Mouse (Mus musculus) splenic B cell, adult 2 months (primary cell): ENCODE measurements around the gene Gm44973.

Experiments used
- DNase-seq: peaks from one replicate; pipeline ENCODE4 v3.0.0-alpha.2; 2011; ENCODE audit warnings: low read depth, low spot score
- H3K27me3 ChIP-seq: 2 replicates; pipeline ENCODE4 v1.6.1; 2012; ENCODE audit warnings: mild to moderate bottlenecking, low read length, moderate library complexity, mixed read lengths; ENCODE audit not compliant: control insufficient read depth, poor library complexity, insufficient read depth, severe bottlenecking
- H3K36me3 ChIP-seq: 2 replicates; pipeline ENCODE4 v1.6.1; 2012; ENCODE audit warnings: mild to moderate bottlenecking, low read length, moderate library complexity, mixed read lengths; ENCODE audit not compliant: control insufficient read depth, poor library complexity, insufficient read depth, severe bottlenecking

The Gm44973 gene

DNA sequence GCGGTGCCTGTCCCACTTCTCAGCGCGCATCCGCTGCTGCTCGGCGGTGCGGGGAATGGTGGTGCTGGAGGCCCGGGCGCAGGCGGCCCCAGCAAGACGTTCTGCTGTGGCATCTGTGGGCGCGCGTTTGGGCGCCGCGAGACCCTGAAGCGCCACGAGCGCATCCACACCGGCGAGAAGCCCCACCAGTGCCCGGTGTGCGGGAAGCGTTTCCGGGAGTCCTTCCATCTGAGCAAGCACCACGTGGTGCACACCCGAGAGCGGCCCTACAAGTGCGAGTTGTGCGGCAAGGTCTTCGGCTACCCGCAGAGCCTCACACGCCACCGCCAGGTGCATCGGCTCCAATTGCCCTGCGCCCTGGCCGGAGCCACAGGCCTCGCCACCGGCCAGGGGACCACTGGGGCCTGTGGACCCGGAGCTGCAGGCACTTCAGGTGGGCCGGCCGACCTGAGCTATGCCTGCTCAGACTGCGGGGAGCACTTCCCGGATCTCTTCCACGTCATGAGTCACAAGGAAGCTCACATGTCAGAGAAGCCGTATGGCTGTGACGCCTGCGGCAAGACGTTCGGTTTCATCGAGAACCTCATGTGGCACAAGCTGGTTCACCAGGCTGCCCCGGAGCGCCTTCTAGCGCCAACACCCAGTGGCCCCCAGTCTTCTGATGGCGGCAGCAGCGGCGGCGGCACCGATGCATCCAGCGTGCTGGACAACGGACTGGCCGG lies 15.4 kb downstream of the Gm44973 start:
- no peaks in the 10 kb centered on the region for H3K27me3 ChIP-seq
- no peak for DNase-seq

DNA sequence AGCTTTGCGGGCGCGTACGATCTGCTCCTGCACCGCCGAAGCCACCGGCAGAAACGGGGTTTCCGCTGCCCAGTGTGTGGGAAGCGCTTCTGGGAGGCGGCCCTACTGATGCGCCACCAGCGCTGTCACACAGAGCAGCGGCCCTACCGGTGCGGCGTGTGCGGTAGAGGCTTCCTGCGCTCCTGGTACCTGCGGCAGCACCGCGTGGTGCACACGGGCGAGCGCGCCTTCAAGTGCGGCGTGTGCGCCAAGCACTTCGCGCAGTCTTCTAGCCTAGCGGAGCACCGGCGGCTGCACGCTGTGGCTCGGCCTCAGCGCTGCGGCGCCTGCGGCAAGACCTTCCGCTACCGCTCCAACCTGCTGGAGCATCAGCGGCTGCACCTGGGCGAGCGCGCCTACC lies 16.2 kb downstream of the Gm44973 start:
- Histone ChIP-seq H3K27me3 (no peaks in the 10 kb centered on the region), H3K36me3 (peaks cover 32% of the 10 kb centered on the region)
- DNase-seq: no peak

More for the DNA sequence above, 15.4 kb downstream of the Gm44973 start:
- peaks cover 32% of the 10 kb centered on the region for H3K36me3 ChIP-seq

GRCm38 (mm10) chr7:5033818-5034217 lies 18.5 kb downstream of the Gm44973 start, which contains the start of gene 4632433K11Rik:
4632433K11Rik (plus strand) TSS chr7:5034118.
- DNase-seq: no peak
- H3K36me3 ChIP-seq: peaks cover 32% of the 10 kb centered on the region
- no peaks in the 10 kb centered on the region for H3K27me3 ChIP-seq

DNA sequence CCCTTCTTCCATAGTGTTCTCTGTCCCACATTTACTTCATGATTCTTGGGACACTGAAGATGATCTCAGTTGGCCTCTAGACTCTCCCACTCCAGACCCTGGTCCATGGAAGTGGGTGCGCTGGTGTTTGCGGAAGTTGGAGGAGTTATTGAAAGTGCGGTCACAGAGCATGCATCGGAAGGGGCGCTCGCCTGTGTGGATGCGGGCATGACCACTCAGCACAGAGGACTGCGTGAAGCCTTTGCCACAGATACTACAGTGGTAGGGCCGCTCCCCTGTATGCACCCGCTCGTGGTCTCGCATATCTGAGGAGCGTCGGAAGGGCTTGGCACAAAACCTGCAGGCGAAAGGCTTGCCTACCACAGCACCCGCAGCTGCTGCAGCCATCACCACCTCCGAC lies 20.3 kb downstream of the Gm44973 start:
- Histone ChIP-seq H3K36me3 (peaks cover 17% of the 10 kb centered on the region), H3K27me3 (no peaks in the 10 kb centered on the region)
- DNase-seq: no peak

- Histone ChIP-seq H3K36me3 (peaks cover 13% of the 10 kb centered on the region), H3K27me3 (no peaks in the 10 kb centered on the region)
- DNase-seq: no peak
Measured at GRCm38 (mm10) chr7:5036136-5036535, 20.8 kb downstream of the Gm44973 start.

DNA sequence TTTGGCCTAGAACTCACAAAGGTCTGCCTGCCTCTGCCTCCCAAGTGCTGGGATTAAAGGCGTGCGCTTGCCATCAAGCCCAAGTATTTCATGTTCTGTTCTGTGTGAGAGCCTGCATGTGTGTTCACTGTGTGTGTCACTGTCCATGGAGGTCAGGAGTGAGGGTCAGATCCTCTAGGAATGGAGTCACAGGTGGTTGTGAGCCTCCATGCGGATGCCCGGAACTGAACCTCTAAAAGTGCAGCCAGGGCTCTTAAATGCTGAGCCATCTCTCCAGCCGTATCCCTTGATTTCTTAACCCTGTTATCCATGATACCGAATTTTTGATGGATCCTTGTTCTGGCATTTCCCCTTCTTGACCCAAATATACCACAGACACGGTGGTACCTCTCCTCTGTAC lies 21.7 kb downstream of the Gm44973 start:
- DNase-seq: no peak
- H3K36me3 ChIP-seq: peaks cover 4% of the 10 kb centered on the region
- no peaks in the 10 kb centered on the region for H3K27me3 ChIP-seq

GRCm38 (mm10) chr7:5037467-5037866 lies 22.2 kb downstream of the Gm44973 start:
- Histone ChIP-seq H3K36me3 (peaks cover 2% of the 10 kb centered on the region), H3K27me3 (no peaks in the 10 kb centered on the region)

GRCm38 (mm10) chr7:5038109-5038732 lies 22.9 kb downstream of the Gm44973 start, which contains the start of gene Zfp784:
Zfp784 (minus strand) TSS chr7:5038446.
- Histone ChIP-seq H3K36me3 (no peaks in the 10 kb centered on the region), H3K27me3 (no peaks in the 10 kb centered on the region)
- peak; percentile 94 for DNase-seq

More at GRCm38 (mm10) chr7:5037467-5037866, 22.2 kb downstream of the Gm44973 start:
- no peak for DNase-seq

GRCm38 (mm10) chr7:5038940-5039339 lies 23.6 kb downstream of the Gm44973 start:
- no peak for DNase-seq
- Histone ChIP-seq H3K36me3 (no peaks in the 10 kb centered on the region), H3K27me3 (no peaks in the 10 kb centered on the region)

DNA sequence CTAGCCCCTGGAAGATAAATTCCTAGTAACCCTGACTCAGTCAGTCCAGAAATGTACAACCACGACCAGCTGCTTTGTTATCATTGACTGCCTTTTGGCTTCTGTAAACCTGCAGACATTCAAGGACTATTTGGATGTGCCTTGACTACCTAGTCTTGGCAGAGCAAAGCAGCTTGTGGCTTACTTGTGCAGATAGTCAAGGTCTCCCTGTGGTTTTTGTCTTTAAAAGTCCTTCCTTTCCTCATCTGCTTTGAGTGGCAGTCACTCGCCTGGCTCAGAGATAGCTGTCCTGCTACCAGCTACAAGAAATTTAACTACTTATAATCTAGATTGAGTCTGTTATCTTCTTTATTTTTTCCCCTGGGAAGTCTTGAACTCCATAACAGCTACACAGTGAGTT lies 29.7 kb downstream of the Gm44973 start:
- Histone ChIP-seq H3K36me3 (no peaks in the 10 kb centered on the region), H3K27me3 (no peaks in the 10 kb centered on the region)
- no peak for DNase-seq

GRCm38 (mm10) chr7:5046112-5046511 lies 30.8 kb downstream of the Gm44973 start:
- Histone ChIP-seq H3K27me3 (no peaks in the 10 kb centered on the region), H3K36me3 (no peaks in the 10 kb centered on the region)
- peak; percentile 60 for DNase-seq

DNA sequence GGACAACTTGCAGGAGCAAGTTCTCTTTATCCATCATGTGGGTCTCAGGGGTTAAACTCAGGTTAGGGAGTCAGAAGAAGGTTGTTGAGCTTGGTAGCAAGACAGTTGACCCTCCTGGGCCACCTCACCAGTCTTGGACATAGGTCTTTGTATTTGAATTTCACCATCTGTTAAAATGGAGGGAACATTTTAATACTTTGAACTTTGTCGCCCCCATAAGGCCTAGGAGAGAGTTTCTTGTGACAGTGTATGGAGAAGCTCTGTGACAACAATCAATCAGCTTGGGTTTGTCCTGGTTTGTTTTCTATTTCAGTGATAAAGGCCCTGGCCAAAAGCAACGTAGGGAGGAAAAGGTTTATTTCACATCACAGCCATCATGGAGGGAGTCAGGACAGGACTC lies 32.0 kb downstream of the Gm44973 start:
- peak; percentile 79 for DNase-seq
- Histone ChIP-seq H3K36me3 (no peaks in the 10 kb centered on the region), H3K27me3 (no peaks in the 10 kb centered on the region)

DNA sequence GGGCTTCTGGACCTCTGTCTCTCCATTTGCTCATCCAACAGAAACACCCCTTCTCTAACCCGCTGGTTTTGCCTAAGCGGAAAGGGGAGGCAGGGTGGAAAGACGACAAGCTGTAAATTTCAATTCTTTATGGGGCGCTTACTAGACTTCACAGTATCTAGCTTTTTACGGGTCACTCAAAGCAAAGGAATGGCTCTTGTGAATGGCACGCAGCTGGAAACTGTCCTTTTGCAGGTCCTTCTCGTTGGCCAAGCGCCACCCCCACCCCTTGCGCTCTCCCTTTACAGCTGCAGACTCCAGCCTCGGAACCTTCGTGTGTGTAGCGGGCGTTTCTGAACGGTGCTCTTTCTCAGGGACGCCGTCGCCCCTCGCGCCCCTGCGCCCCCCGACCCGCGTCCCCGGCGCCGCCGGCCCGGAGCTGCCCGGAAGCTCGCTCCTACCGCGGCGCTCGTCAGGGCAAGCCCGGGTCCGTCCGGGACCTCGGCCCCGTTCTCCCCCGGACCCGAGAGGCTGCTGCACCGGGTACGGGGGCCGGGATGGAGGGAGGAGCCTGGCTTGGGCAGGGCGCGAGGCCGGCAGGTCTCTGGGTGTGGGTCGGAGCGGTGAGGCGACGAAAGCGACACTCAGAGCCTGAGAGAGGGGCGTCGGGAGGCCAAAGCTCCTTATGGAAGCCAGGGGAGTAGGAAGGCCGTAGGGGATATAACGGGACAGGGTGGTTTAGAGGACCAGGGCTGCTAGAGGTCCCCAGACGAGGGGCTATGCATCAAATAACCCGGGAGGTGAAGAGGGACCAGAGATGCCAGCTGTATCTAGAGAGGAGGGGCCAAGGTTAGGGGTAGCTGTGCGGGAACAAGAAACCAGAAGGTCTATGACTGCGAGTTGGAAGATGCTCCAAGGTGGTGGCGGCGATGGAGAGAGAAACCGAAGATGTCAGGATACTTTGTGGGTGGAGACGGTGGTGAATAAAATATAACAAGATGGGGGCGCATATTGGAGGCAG lies 36.2 kb downstream of the Gm44973 start, which contains the start of gene Zfp580:
TSS of gene Zfp580 (plus strand) at position 346 of the 1,000 bp plus-strand sequence.
- H3K27me3 ChIP-seq: no peaks in the 10 kb centered on the region
- DNase-seq: peak; percentile 54

GRCm38 (mm10) chr7:5052438-5052837 lies 37.1 kb downstream of the Gm44973 start:
- Histone ChIP-seq H3K36me3 (no peaks in the 10 kb centered on the region), H3K27me3 (no peaks in the 10 kb centered on the region)
- no peak for DNase-seq

More for the DNA sequence above, 36.2 kb downstream of the Gm44973 start, which contains the start of gene Zfp580:
- H3K36me3 ChIP-seq: no peaks in the 10 kb centered on the region
